Mouse (Mus musculus): ENCODE measurements around the gene Rpf2. TPM values are rescaled to one million over a fixed set of nuclear protein-coding genes. Genes with fewer than 3 reads are reported as not detected.
A peak's percentile ranks its signal among the peaks of the same experiment; 100 is the strongest.

Gene Rpf2
- polyA plus RNA-seq, 1 experiment from 2014 or later: 74.8 TPM

- no peak for DNase-seq (ENCODE audit: low spot score)
- peaks cover 15% of the 10 kb centered on the region for H3K4me1 ChIP-seq (replicated peaks)
- no peaks in the 10 kb centered on the region for H3K36me3 ChIP-seq
- no peaks in the 10 kb centered on the region for H3K9me3 ChIP-seq
- H3K27ac ChIP-seq: no peak overlapping the region
- 89% methylated on average over 4 of the region's 4 CpGs for WGBS
- no peaks in the 10 kb centered on the region for H3K27me3 ChIP-seq (ENCODE audit: insufficient read depth, poor library complexity, severe bottlenecking)
- no peak overlapping the region for H3K4me3 ChIP-seq
These were observed 16.9 kb upstream of the Rpf2 start for GRCm38 (mm10) chr10:40263691-40264090.

- 92% methylated on average over 6 of the region's 6 CpGs for WGBS
- Histone ChIP-seq H3K9me3 (no peaks in the 10 kb centered on the region), H3K27me3 (ENCODE audit: insufficient read depth, poor library complexity, severe bottlenecking) (no peaks in the 10 kb centered on the region), H3K27ac (no peak overlapping the region), H3K4me1 (replicated peaks) (peaks cover 15% of the 10 kb centered on the region), H3K36me3 (no peaks in the 10 kb centered on the region), H3K4me3 (no peak overlapping the region)
- no peak for DNase-seq (ENCODE audit: low spot score)
These were observed 15.4 kb upstream of the Rpf2 start for GRCm38 (mm10) chr10:40262200-40262599.

GRCm38 (mm10) chr10:40260305-40260704 lies 13.5 kb upstream of the Rpf2 start:
- DNase-seq (ENCODE audit: low spot score): no peak

GRCm38 (mm10) chr10:40259542-40259941 lies 12.7 kb upstream of the Rpf2 start:
- no peaks in the 10 kb centered on the region for H3K27me3 ChIP-seq (ENCODE audit: insufficient read depth, poor library complexity, severe bottlenecking)
- peaks cover 15% of the 10 kb centered on the region for H3K36me3 ChIP-seq
- H3K27ac ChIP-seq: 0 out of 2 replicates have a peak overlapping the region, but pooled peaks have one; percentile 16
- H3K9me3 ChIP-seq: no peaks in the 10 kb centered on the region
- 17% methylated on average over 8 of the region's 8 CpGs for WGBS
- H3K4me3 ChIP-seq: no peak overlapping the region
- peaks cover 22% of the 10 kb centered on the region for H3K4me1 ChIP-seq (replicated peaks)
- no peak for DNase-seq (ENCODE audit: low spot score)

More at GRCm38 (mm10) chr10:40260305-40260704, 13.5 kb upstream of the Rpf2 start:
- Histone ChIP-seq H3K4me1 (replicated peaks) (peaks cover 22% of the 10 kb centered on the region), H3K4me3 (no peak overlapping the region), H3K9me3 (no peaks in the 10 kb centered on the region), H3K27ac (no peak overlapping the region), H3K36me3 (peaks cover 9% of the 10 kb centered on the region), H3K27me3 (ENCODE audit: insufficient read depth, poor library complexity, severe bottlenecking) (no peaks in the 10 kb centered on the region)
- 50% methylated on average over 5 of the region's 5 CpGs for WGBS

- peaks cover 22% of the 10 kb centered on the region for H3K4me1 ChIP-seq (replicated peaks)
- H3K9me3 ChIP-seq: no peaks in the 10 kb centered on the region
- peaks cover 20% of the 10 kb centered on the region for H3K36me3 ChIP-seq
- H3K27me3 ChIP-seq (ENCODE audit: insufficient read depth, poor library complexity, severe bottlenecking): no peaks in the 10 kb centered on the region
- 6% methylated on average over 5 of the region's 5 CpGs for WGBS
- no peak for DNase-seq (ENCODE audit: low spot score)
- H3K27ac ChIP-seq: peak overlapping the region; percentile 98
- H3K4me3 ChIP-seq: peak overlapping the region; percentile 21
These were observed 12.1 kb upstream of the Rpf2 start for GRCm38 (mm10) chr10:40258976-40259375.

GRCm38 (mm10) chr10:40258401-40258966 lies 11.6 kb upstream of the Rpf2 start:
- H3K27me3 ChIP-seq (ENCODE audit: insufficient read depth, poor library complexity, severe bottlenecking): no peaks in the 10 kb centered on the region
- 1% methylated on average over 12 of the region's 12 CpGs for WGBS
- peaks cover 24% of the 10 kb centered on the region for H3K36me3 ChIP-seq
- DNase-seq (ENCODE audit: low spot score): peak; percentile 88
- peak overlapping the region; percentile 98 for H3K27ac ChIP-seq
- no peaks in the 10 kb centered on the region for H3K9me3 ChIP-seq
- peaks cover 22% of the 10 kb centered on the region for H3K4me1 ChIP-seq (replicated peaks)
- H3K4me3 ChIP-seq: peak overlapping the region; percentile 80

GRCm38 (mm10) chr10:40257414-40258255 lies 10.8 kb upstream of the Rpf2 start, which contains the start of gene Gtf3c6:
Gtf3c6 (minus strand) TSS chr10:40258108.
- under 1% methylated on average over 43 of the region's 43 CpGs for WGBS
- peak within 1 kb of the TSS; percentile 80 for H3K4me3 ChIP-seq
- peak; percentile 95 for DNase-seq (ENCODE audit: low spot score)
- peaks cover 22% of the 10 kb centered on the region for H3K4me1 ChIP-seq (replicated peaks)
- H3K36me3 ChIP-seq: peaks cover 33% of the 10 kb centered on the region
- H3K27ac ChIP-seq: peak within 1 kb of the TSS; percentile 98
- H3K27me3 ChIP-seq (ENCODE audit: insufficient read depth, poor library complexity, severe bottlenecking): no peaks in the 10 kb centered on the region
- no peaks in the 10 kb centered on the region for H3K9me3 ChIP-seq

GRCm38 (mm10) chr10:40256716-40257115 lies 9.9 kb upstream of the Rpf2 start:
- Histone ChIP-seq H3K36me3 (peaks cover 42% of the 10 kb centered on the region), H3K9me3 (no peaks in the 10 kb centered on the region), H3K27ac (peak overlapping the region; percentile 98), H3K27me3 (ENCODE audit: insufficient read depth, poor library complexity, severe bottlenecking) (no peaks in the 10 kb centered on the region), H3K4me3 (peak overlapping the region; percentile 80), H3K4me1 (replicated peaks) (peaks cover 22% of the 10 kb centered on the region)
- 9% methylated on average over 5 of the region's 5 CpGs for WGBS
- DNase-seq (ENCODE audit: low spot score): peak; percentile 67

GRCm38 (mm10) chr10:40250969-40251368 lies 4.1 kb upstream of the Rpf2 start:
- H3K36me3 ChIP-seq: peaks cover 83% of the 10 kb centered on the region
- H3K27ac ChIP-seq: no peak overlapping the region
- peaks cover 10% of the 10 kb centered on the region for H3K4me1 ChIP-seq (replicated peaks)
- H3K9me3 ChIP-seq: no peaks in the 10 kb centered on the region
- WGBS: 94% methylated on average over 6 of the region's 6 CpGs
- H3K4me3 ChIP-seq: no peak overlapping the region
- DNase-seq (ENCODE audit: low spot score): no peak
- H3K27me3 ChIP-seq (ENCODE audit: insufficient read depth, poor library complexity, severe bottlenecking): no peaks in the 10 kb centered on the region

GRCm38 (mm10) chr10:40249625-40250024 lies 2.8 kb upstream of the Rpf2 start:
- Histone ChIP-seq H3K27ac (no peak overlapping the region), H3K4me3 (no peak overlapping the region), H3K9me3 (no peaks in the 10 kb centered on the region), H3K36me3 (peaks cover 72% of the 10 kb centered on the region), H3K4me1 (replicated peaks) (peaks cover 15% of the 10 kb centered on the region), H3K27me3 (ENCODE audit: insufficient read depth, poor library complexity, severe bottlenecking) (no peaks in the 10 kb centered on the region)
- WGBS: 92% methylated on average over 9 of the region's 9 CpGs
- no peak for DNase-seq (ENCODE audit: low spot score)

- peak; percentile 13 for DNase-seq (ENCODE audit: low spot score)
- Histone ChIP-seq H3K4me1 (replicated peaks) (peaks cover 15% of the 10 kb centered on the region), H3K27me3 (ENCODE audit: insufficient read depth, poor library complexity, severe bottlenecking) (no peaks in the 10 kb centered on the region), H3K27ac (peak overlapping the region; percentile 90), H3K36me3 (peaks cover 72% of the 10 kb centered on the region), H3K4me3 (peak overlapping the region; percentile 77), H3K9me3 (no peaks in the 10 kb centered on the region)
- WGBS: 37% methylated on average over 11 of the region's 11 CpGs
These were observed 405 bp upstream of the Rpf2 start for GRCm38 (mm10) chr10:40247166-40247716.

- Histone ChIP-seq H3K27ac (no peak overlapping the region), H3K36me3 (peaks cover 96% of the 10 kb centered on the region), H3K27me3 (ENCODE audit: insufficient read depth, poor library complexity, severe bottlenecking) (no peaks in the 10 kb centered on the region), H3K9me3 (no peaks in the 10 kb centered on the region), H3K4me3 (no peak overlapping the region), H3K4me1 (replicated peaks) (no peaks in the 10 kb centered on the region)
- DNase-seq (ENCODE audit: low spot score): no peak
- 94% methylated on average over 5 of the region's 5 CpGs for WGBS
These were observed 9.0 kb downstream of the Rpf2 start for GRCm38 (mm10) chr10:40237826-40238225.

GRCm38 (mm10) chr10:40233241-40233640 lies 13.6 kb downstream of the Rpf2 start:
- H3K36me3 ChIP-seq: peaks cover 92% of the 10 kb centered on the region
- no peak for DNase-seq (ENCODE audit: low spot score)
- H3K9me3 ChIP-seq: no peaks in the 10 kb centered on the region
- no peaks in the 10 kb centered on the region for H3K4me1 ChIP-seq (replicated peaks)
- H3K4me3 ChIP-seq: no peak overlapping the region
- no peak overlapping the region for H3K27ac ChIP-seq
- 87% methylated on average over 3 of the region's 3 CpGs for WGBS
- H3K27me3 ChIP-seq (ENCODE audit: insufficient read depth, poor library complexity, severe bottlenecking): no peaks in the 10 kb centered on the region
